20 mouse cellular contexts compared by ENCODE assay signal in the genomic region with DNA sequence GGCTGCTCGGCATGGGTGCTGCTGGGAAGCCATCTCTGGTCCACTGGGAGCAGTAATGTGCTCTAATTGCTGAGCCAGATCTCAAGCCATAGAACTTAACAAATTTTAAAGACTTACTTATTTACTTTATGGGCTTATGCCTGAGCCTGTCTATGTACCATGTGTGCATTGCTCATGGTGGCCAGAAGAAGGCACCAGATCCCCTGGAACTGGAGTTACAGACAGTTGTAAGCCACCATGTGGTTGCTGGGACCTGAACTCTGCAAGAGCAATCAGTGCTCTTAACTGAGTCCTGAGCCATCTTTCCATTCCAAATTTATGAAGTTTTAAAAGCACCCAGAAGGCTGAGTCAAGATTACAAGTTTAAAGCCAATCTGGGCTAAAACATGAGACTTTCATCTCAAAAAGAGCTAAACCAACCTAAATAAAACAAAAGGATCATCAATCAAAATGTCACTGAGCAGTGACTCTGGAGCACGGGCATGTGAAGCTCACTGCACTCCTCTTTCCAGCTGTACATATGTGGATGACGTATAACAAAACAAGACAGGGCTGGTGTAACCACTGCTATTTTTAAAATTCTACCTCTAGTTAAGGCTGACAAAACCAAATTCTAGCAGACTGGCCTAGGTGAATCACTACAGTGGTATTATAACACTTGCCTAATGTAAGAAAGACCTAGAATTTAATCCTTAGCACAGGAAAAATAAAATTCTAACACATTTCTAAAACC. TPM values are rescaled to one million over a fixed set of nuclear protein-coding genes. Genes with fewer than 3 reads are reported as not detected.
DNase-seq lines count a peak whose midpoint lies in the region; ATAC-seq and TF ChIP-seq lines count a peak whose summit lies in the region.
"Had no signal": no experiment of that assay in that cellular context is flagged by ENCODE, and none has a peak within 500 bp of the region (broad histone marks: within the 10 kb centered on the region; RNA-seq: fewer than 3 reads in every experiment).

No protein-coding gene starts in this region.

- H3K9ac ChIP-seq in liver, postnatal 0 days (replicated peaks) = no peak overlapping the region
- no peak overlapping the region for H3K9ac ChIP-seq in liver, embryonic 11.5 days (ENCODE audit: low read depth, low read length)
- no peak overlapping the region for H3K9ac ChIP-seq in neural tube, embryonic 15.5 days (replicated peaks)
- H3K9ac ChIP-seq: embryonic facial prominence, embryonic 12.5 days; forebrain, embryonic 13.5 days had no signal

- in situ Hi-C loops in Patski (cut with MboI; ENCODE audit: low pct_unique_long_range_greater_than_20kb) = no loop called here

- H3K9me3 ChIP-seq in liver, postnatal 0 days (ENCODE audit: low read length) = no peaks in the 10 kb centered on the region
- no peaks in the 10 kb centered on the region for H3K9me3 ChIP-seq in liver, embryonic 11.5 days (ENCODE audit: control insufficient read depth, low read length)
- H3K9me3 ChIP-seq in neural tube, embryonic 15.5 days (replicated peaks) = no peaks in the 10 kb centered on the region
- H3K9me3 ChIP-seq: embryonic facial prominence, embryonic 12.5 days; forebrain, embryonic 13.5 days had no signal

- 73% methylated on average over 3 of the region's 3 CpGs for WGBS in liver, postnatal 0 days (ENCODE audit: insufficient replicate concordance)
- 73% methylated on average over 3 of the region's 3 CpGs for WGBS in liver, embryonic 11.5 days
- WGBS in neural tube, embryonic 15.5 days = 64% methylated on average over 3 of the region's 3 CpGs

- no peak overlapping the region for H3K4me3 ChIP-seq in gastrocnemius, adult 2 months
- H3K4me3 ChIP-seq in liver, postnatal 0 days (ENCODE audit: low read depth, low read length) = no peak overlapping the region
- no peak overlapping the region for H3K4me3 ChIP-seq in liver, embryonic 11.5 days (ENCODE audit: low read depth, low read length)
- H3K4me3 ChIP-seq in neural tube, embryonic 15.5 days (replicated peaks) = no peak overlapping the region
- H3K4me3 ChIP-seq: embryonic facial prominence, embryonic 12.5 days; forebrain, embryonic 13.5 days had no signal

- TF ChIP-seq CTCF in gastrocnemius, adult 2 months (IDR thresholded peaks at IDR 0.05) = peak; percentile 38
- TF ChIP-seq CTCF in liver, postnatal 0 days (IDR thresholded peaks at IDR 0.05; ENCODE audit: low read depth) = peak; percentile 49
- TF ChIP-seq CTCF in Patski (IDR thresholded peaks at IDR 0.05) = peak; percentile 48

- intact Hi-C loops in gastrocnemius, adult 2 months (cut with DNase I) = no loop called here

- no peak overlapping the region for H3K4me2 ChIP-seq in liver, postnatal 0 days (ENCODE audit: low read depth, low read length)
- no peak overlapping the region for H3K4me2 ChIP-seq in liver, embryonic 11.5 days
- H3K4me2 ChIP-seq in neural tube, embryonic 15.5 days = no peak overlapping the region
- H3K4me2 ChIP-seq: embryonic facial prominence, embryonic 12.5 days; forebrain, embryonic 13.5 days had no signal

- TF ChIP-seq EP300 in liver, postnatal 0 days (IDR thresholded peaks at IDR 0.05; ENCODE audit: low read depth) = no peak

- H3K36me3 ChIP-seq in liver, postnatal 0 days (replicated peaks; ENCODE audit: insufficient read depth, low read length) = peaks cover 1% of the 10 kb centered on the region; the same call in 1 of the 2 replicates
- no peaks in the 10 kb centered on the region for H3K36me3 ChIP-seq in liver, embryonic 11.5 days (ENCODE audit: control insufficient read depth, insufficient read depth, low read length)
- H3K36me3 ChIP-seq in neural tube, embryonic 15.5 days = no peaks in the 10 kb centered on the region
- H3K36me3 ChIP-seq: embryonic facial prominence, embryonic 12.5 days had no signal

- no peaks in the 10 kb centered on the region for H3K27me3 ChIP-seq in liver, postnatal 0 days (ENCODE audit: insufficient read depth, low read length)
- H3K27me3 ChIP-seq in liver, embryonic 11.5 days (replicated peaks; ENCODE audit: control insufficient read depth, insufficient read depth, low read length) = no peaks in the 10 kb centered on the region
- H3K27me3 ChIP-seq in Patski = no peaks in the 10 kb centered on the region
- H3K27me3 ChIP-seq in neural tube, embryonic 15.5 days (replicated peaks) = no peaks in the 10 kb centered on the region
- H3K27me3 ChIP-seq: embryonic facial prominence, embryonic 12.5 days; forebrain, embryonic 13.5 days had no signal

- no peak overlapping the region for H3K27ac ChIP-seq in gastrocnemius, adult 2 months
- no peak overlapping the region for H3K27ac ChIP-seq in liver, postnatal 0 days (ENCODE audit: low read depth)
- H3K27ac ChIP-seq in liver, embryonic 11.5 days (ENCODE audit: low read depth, low read length) = no peak overlapping the region
- no peak overlapping the region for H3K27ac ChIP-seq in neural tube, embryonic 15.5 days (replicated peaks)
- H3K27ac ChIP-seq: embryonic facial prominence, embryonic 12.5 days; forebrain, embryonic 13.5 days had no signal

- H3K4me1 ChIP-seq in liver, postnatal 0 days (ENCODE audit: insufficient read depth) = peaks cover 15% of the 10 kb centered on the region
- no peaks in the 10 kb centered on the region for H3K4me1 ChIP-seq in liver, embryonic 11.5 days (replicated peaks; ENCODE audit: control insufficient read depth, insufficient read depth, low read length)
- no peaks in the 10 kb centered on the region for H3K4me1 ChIP-seq in neural tube, embryonic 15.5 days
- H3K4me1 ChIP-seq: forebrain, embryonic 13.5 days had no signal

- no peak for DNase-seq in gastrocnemius, adult 2 months
- no peak for DNase-seq in gastrocnemius, adult 8-10 months (ENCODE audit: low spot score in 2 of 2)
- no peak for DNase-seq in liver, postnatal 0 days
- DNase-seq in liver, embryonic 11.5 days (ENCODE audit: low spot score) = no peak
- no peak for DNase-seq in Patski (ENCODE audit: low read depth, low spot score)
- DNase-seq in thymus, postnatal 14 days = peak; percentile 52
- no peak for DNase-seq in cerebellum, postnatal 25 days
- DNase-seq: cerebellum, adult 9-11 months; kidney, adult 18-20 months; lung, postnatal 4 days; midbrain, embryonic 14.5 days had no signal

- no peak for ATAC-seq in liver, postnatal 0 days
- ATAC-seq in liver, embryonic 11.5 days (replicated peaks; ENCODE audit: low FRiP score) = no peak
- ATAC-seq in Patski = no peak
- no peak for ATAC-seq in neural tube, embryonic 15.5 days (ENCODE audit: low FRiP score)
- ATAC-seq: forebrain, embryonic 13.5 days had no signal

- POLR2A ChIA-PET in Patski (lab: Charles Lee) = no interaction called here

- CTCF ChIA-PET in Patski (lab: Charles Lee) = interaction anchor here (1.9 kb wide), 1 partner anchor 52 kb away, joined by 4 read pairs; no protein-coding TSS in a partner anchor

RNA-seq across cellular contexts. Expression of gene Fkbp5, which starts 41.6 kb away (rescaled TPM):
- total RNA-seq in gastrocnemius, adult 2 months (2021) = 100 to 1,000 TPM; 106 to 153 TPM
- 100 to 1,000 TPM in 1 of 4 experiments, 10 to 100 TPM in 3; 39.2 to 148 (median 53.2) TPM for total RNA-seq in gastrocnemius, adult 8-10 months (2022)
- 25.9 and 29.0 TPM in 2 replicates for polyA plus RNA-seq in liver, postnatal 0 days (2015; fragmentation: Nextera tagmentation; extraction: Ambion mirVana)
- polyA plus RNA-seq in liver, embryonic 11.5 days (2014; fragmentation: Nextera tagmentation; extraction: Ambion mirVana) = 8.8 and 10.1 TPM in 2 replicates
- polyA plus RNA-seq in Patski (2021) = 9.2 TPM
- 27.2 and 51.1 TPM in 2 replicates for polyA plus RNA-seq in neural tube, embryonic 15.5 days (2015; fragmentation: Nextera tagmentation; extraction: Ambion mirVana)

RNA-seq across cellular contexts. Expression of gene Armc12, which starts 54.8 kb away (rescaled TPM):
- not detected for total RNA-seq in gastrocnemius, adult 2 months (2021)
- not detected for total RNA-seq in gastrocnemius, adult 8-10 months (2022)
- not detected in 2 replicates for polyA plus RNA-seq in liver, postnatal 0 days (2015; fragmentation: Nextera tagmentation; extraction: Ambion mirVana)
- not detected in 2 replicates for polyA plus RNA-seq in liver, embryonic 11.5 days (2014; fragmentation: Nextera tagmentation; extraction: Ambion mirVana)
- not detected for polyA plus RNA-seq in Patski (2021)
- polyA plus RNA-seq in neural tube, embryonic 15.5 days (2015; fragmentation: Nextera tagmentation; extraction: Ambion mirVana) = not detected in 2 replicates
- total RNA-seq: heart, adult 8-10 months; hematopoietic stem cell, adult 5-6 weeks; layer of hippocampus, adult 8-10 months; neutrophil, adult 5-6 weeks had no signal
- polyA plus RNA-seq: C2C12; embryonic facial prominence, embryonic 12.5 days; forebrain, embryonic 13.5 days; limb, embryonic 11.5 days; midbrain, embryonic 14.5 days had no signal
